Mouse (Mus musculus): Measurements from ENCODE around the gene Zfp941. TPM values are rescaled to one million over a fixed set of nuclear protein-coding genes. Genes with fewer than 3 reads are reported as not detected.
A peak's percentile ranks its signal among the peaks of the same experiment; 100 is the strongest.

The Zfp941 gene
- polyA plus RNA-seq, 1 experiment from 2014 or later: 1.7 TPM

- Histone ChIP-seq H3K36me3 (peaks cover 39% of the 10 kb centered on the region), H3K4me1 (peaks cover 18% of the 10 kb centered on the region), H3K4me3 (no peak overlapping the region), H3K9ac (no peak overlapping the region), H3K27ac (no peak overlapping the region), H3K27me3 (no peaks in the 10 kb centered on the region), H3K4me2 (no peak overlapping the region), H3K9me3 (no peaks in the 10 kb centered on the region)
- ATAC-seq (ENCODE audit: insufficient number of reproducible peaks, insufficient read depth, low FRiP score, low TSS enrichment, low read depth): no peak
- WGBS: 87% methylated on average over 9 of the region's 9 CpGs
Observed at GRCm38 (mm10) chr7:140853386-140853785, 31.4 kb upstream of the Zfp941 start.

GRCm38 (mm10) chr7:140851916-140852315, 29.9 kb upstream of the Zfp941 start:
- no peak for ATAC-seq (ENCODE audit: insufficient number of reproducible peaks, insufficient read depth, low FRiP score, low TSS enrichment, low read depth)
- Histone ChIP-seq H3K9me3 (no peaks in the 10 kb centered on the region), H3K9ac (no peak overlapping the region), H3K27ac (no peak overlapping the region), H3K4me1 (peaks cover 10% of the 10 kb centered on the region), H3K4me2 (no peak overlapping the region), H3K27me3 (no peaks in the 10 kb centered on the region), H3K4me3 (no peak overlapping the region), H3K36me3 (peaks cover 37% of the 10 kb centered on the region)
- WGBS: 94% methylated on average over 4 of the region's 4 CpGs

GRCm38 (mm10) chr7:140848591-140848990, 26.6 kb upstream of the Zfp941 start:
- ATAC-seq (ENCODE audit: insufficient number of reproducible peaks, insufficient read depth, low FRiP score, low TSS enrichment, low read depth): no peak
- no peak overlapping the region for H3K27ac ChIP-seq
- no peak overlapping the region for H3K9ac ChIP-seq
- H3K4me3 ChIP-seq: no peak overlapping the region
- H3K27me3 ChIP-seq: peaks cover 9% of the 10 kb centered on the region
- H3K9me3 ChIP-seq: no peaks in the 10 kb centered on the region
- H3K4me2 ChIP-seq: no peak overlapping the region
- 91% methylated on average over 10 of the region's 10 CpGs for WGBS
- peaks cover 26% of the 10 kb centered on the region for H3K36me3 ChIP-seq
- peaks cover 3% of the 10 kb centered on the region; the same call in 1 of the 2 replicates for H3K4me1 ChIP-seq

- peaks cover 3% of the 10 kb centered on the region; the same call in 1 of the 2 replicates for H3K4me1 ChIP-seq
- ATAC-seq (ENCODE audit: insufficient number of reproducible peaks, insufficient read depth, low FRiP score, low TSS enrichment, low read depth): no peak
- 65% methylated on average over 11 of the region's 11 CpGs for WGBS
Observed at GRCm38 (mm10) chr7:140847755-140848580, 26.0 kb upstream of the Zfp941 start, which contains the start of gene Odf3. Gene Odf3, plus strand, starts transcription at chr7:140847805.

GRCm38 (mm10) chr7:140846676-140847075, 24.7 kb upstream of the Zfp941 start:
- no peak overlapping the region for H3K9ac ChIP-seq
- no peak overlapping the region for H3K4me2 ChIP-seq
- 81% methylated on average over 10 of the region's 10 CpGs for WGBS

More at GRCm38 (mm10) chr7:140847755-140848580, 26.0 kb upstream of the Zfp941 start, which contains the start of gene Odf3:
- Histone ChIP-seq H3K9ac (no peak within 1 kb of the TSS), H3K27ac (no peak within 1 kb of the TSS), H3K9me3 (no peaks in the 10 kb centered on the region), H3K27me3 (peaks cover 15% of the 10 kb centered on the region), H3K4me2 (no peak within 1 kb of the TSS), H3K36me3 (peaks cover 20% of the 10 kb centered on the region), H3K4me3 (no peak within 1 kb of the TSS)

GRCm38 (mm10) chr7:140845683-140846082, 23.7 kb upstream of the Zfp941 start:
- Histone ChIP-seq H3K4me2 (no peak overlapping the region), H3K4me3 (no peak overlapping the region), H3K27me3 (peaks cover 37% of the 10 kb centered on the region), H3K9me3 (no peaks in the 10 kb centered on the region), H3K4me1 (peaks cover 3% of the 10 kb centered on the region; the same call in 1 of the 2 replicates), H3K36me3 (no peaks in the 10 kb centered on the region), H3K27ac (no peak overlapping the region), H3K9ac (no peak overlapping the region)
- no peak for ATAC-seq (ENCODE audit: insufficient number of reproducible peaks, insufficient read depth, low FRiP score, low TSS enrichment, low read depth)
- 46% methylated on average over 4 of the region's 4 CpGs for WGBS

More at GRCm38 (mm10) chr7:140846676-140847075, 24.7 kb upstream of the Zfp941 start:
- Histone ChIP-seq H3K4me3 (no peak overlapping the region), H3K27me3 (peaks cover 27% of the 10 kb centered on the region), H3K36me3 (peaks cover 7% of the 10 kb centered on the region), H3K9me3 (no peaks in the 10 kb centered on the region), H3K27ac (no peak overlapping the region), H3K4me1 (peaks cover 3% of the 10 kb centered on the region; the same call in 1 of the 2 replicates)
- ATAC-seq (ENCODE audit: insufficient number of reproducible peaks, insufficient read depth, low FRiP score, low TSS enrichment, low read depth): no peak

- peaks cover 40% of the 10 kb centered on the region for H3K27me3 ChIP-seq
Observed at GRCm38 (mm10) chr7:140844905-140845665, 23.1 kb upstream of the Zfp941 start, which contains the start of gene Scgb1c1. Gene Scgb1c1, plus strand, starts transcription at chr7:140845547.

GRCm38 (mm10) chr7:140843806-140844205, 21.8 kb upstream of the Zfp941 start:
- H3K27me3 ChIP-seq: peaks cover 41% of the 10 kb centered on the region
- no peak overlapping the region for H3K4me3 ChIP-seq
- H3K9ac ChIP-seq: no peak overlapping the region
- no peak overlapping the region for H3K4me2 ChIP-seq
- H3K36me3 ChIP-seq: no peaks in the 10 kb centered on the region
- no peak overlapping the region for H3K27ac ChIP-seq
- WGBS: 76% methylated on average over 7 of the region's 7 CpGs
- no peak for ATAC-seq (ENCODE audit: insufficient number of reproducible peaks, insufficient read depth, low FRiP score, low TSS enrichment, low read depth)
- H3K4me1 ChIP-seq: peaks cover 3% of the 10 kb centered on the region; the same call in 1 of the 2 replicates
- no peaks in the 10 kb centered on the region for H3K9me3 ChIP-seq

More at GRCm38 (mm10) chr7:140844905-140845665, 23.1 kb upstream of the Zfp941 start, which contains the start of gene Scgb1c1:
- H3K4me3 ChIP-seq: no peak within 1 kb of the TSS
- no peaks in the 10 kb centered on the region for H3K9me3 ChIP-seq
- H3K36me3 ChIP-seq: no peaks in the 10 kb centered on the region
- H3K4me2 ChIP-seq: no peak within 1 kb of the TSS
- H3K9ac ChIP-seq: no peak within 1 kb of the TSS
- ATAC-seq (ENCODE audit: insufficient number of reproducible peaks, insufficient read depth, low FRiP score, low TSS enrichment, low read depth): peak; percentile 44
- WGBS: 29% methylated on average over 14 of the region's 14 CpGs
- no peak within 1 kb of the TSS for H3K27ac ChIP-seq
- peaks cover 3% of the 10 kb centered on the region; the same call in 1 of the 2 replicates for H3K4me1 ChIP-seq

- H3K27me3 ChIP-seq: peaks cover 41% of the 10 kb centered on the region
- H3K4me2 ChIP-seq: no peak overlapping the region
- ATAC-seq (ENCODE audit: insufficient number of reproducible peaks, insufficient read depth, low FRiP score, low TSS enrichment, low read depth): no peak
- H3K9ac ChIP-seq: no peak overlapping the region
- no peaks in the 10 kb centered on the region for H3K36me3 ChIP-seq
- no peaks in the 10 kb centered on the region for H3K9me3 ChIP-seq
- H3K4me3 ChIP-seq: no peak overlapping the region
- H3K4me1 ChIP-seq: peaks cover 3% of the 10 kb centered on the region; the same call in 1 of the 2 replicates
- H3K27ac ChIP-seq: no peak overlapping the region
- WGBS: 33% methylated on average over 19 of the region's 19 CpGs
Observed at GRCm38 (mm10) chr7:140840750-140841735, 19.1 kb upstream of the Zfp941 start.

- no peaks in the 10 kb centered on the region for H3K36me3 ChIP-seq
- no peak overlapping the region for H3K4me2 ChIP-seq
- H3K4me3 ChIP-seq: no peak overlapping the region
- H3K27me3 ChIP-seq: peaks cover 41% of the 10 kb centered on the region
- no peaks in the 10 kb centered on the region for H3K4me1 ChIP-seq
- no peak overlapping the region for H3K27ac ChIP-seq
- no peak for ATAC-seq (ENCODE audit: insufficient number of reproducible peaks, insufficient read depth, low FRiP score, low TSS enrichment, low read depth)
- WGBS: 59% methylated on average over 5 of the region's 5 CpGs
- no peak overlapping the region for H3K9ac ChIP-seq
- no peaks in the 10 kb centered on the region for H3K9me3 ChIP-seq
Observed at GRCm38 (mm10) chr7:140839556-140839955, 17.6 kb upstream of the Zfp941 start.

Measured in embryonic facial prominence, embryonic 13.5 days (tissue).